Mouse (Mus musculus): Measurements from ENCODE around the gene Runx2. TPM values are rescaled to one million over a fixed set of nuclear protein-coding genes. Genes with fewer than 3 reads are reported as not detected.
A peak's percentile ranks its signal among the peaks of the same experiment; 100 is the strongest.

Runx2 gene
- polyA plus RNA-seq, 1 experiment from 2014 or later = 0.77 TPM

GRCm38 (mm10) chr17:44608907-44609306 is 205.7 kb downstream of the Runx2 start:
- ATAC-seq (ENCODE audit: insufficient number of reproducible peaks, low FRiP score) = no peak
- no peak overlapping the region for H3K9ac ChIP-seq
- WGBS = 21% methylated on average over 4 of the region's 4 CpGs

DNA sequence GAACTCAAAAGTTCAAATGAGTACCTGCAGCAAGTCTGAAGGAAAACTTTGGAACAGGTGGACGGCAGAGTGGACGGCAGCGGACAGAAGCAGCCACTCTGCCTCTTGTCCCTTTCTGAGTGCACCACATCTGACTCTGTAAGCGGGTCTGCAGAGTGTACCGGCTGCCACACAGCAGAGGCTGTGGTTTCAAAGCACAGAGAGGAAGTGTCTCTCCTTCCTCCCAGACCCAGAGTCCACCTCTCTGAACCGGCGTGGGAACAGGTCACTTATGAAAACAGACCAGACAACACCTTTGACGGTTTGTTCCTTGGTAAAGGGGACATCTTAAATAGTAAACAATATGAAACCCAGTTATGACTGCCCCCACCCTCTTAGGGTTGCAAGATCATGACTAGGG is 207.2 kb downstream of the Runx2 start:
- H3K27ac ChIP-seq (ENCODE audit: poor library complexity, severe bottlenecking) = no peak overlapping the region
- no peak overlapping the region for H3K4me2 ChIP-seq
- 78% methylated on average over 8 of the region's 8 CpGs for WGBS
- ATAC-seq (ENCODE audit: insufficient number of reproducible peaks, low FRiP score) = no peak
- H3K4me3 ChIP-seq = no peak overlapping the region
- H3K27me3 ChIP-seq (replicated peaks) = 0 out of 2 replicates have a peak, but pooled peaks cover 8% of the 10 kb centered on the region
- no peak overlapping the region for H3K9ac ChIP-seq
- H3K9me3 ChIP-seq (replicated peaks) = no peaks in the 10 kb centered on the region
- no peaks in the 10 kb centered on the region for H3K36me3 ChIP-seq
- H3K4me1 ChIP-seq (replicated peaks) = peaks cover 6% of the 10 kb centered on the region; the same call in 1 of the 2 replicates

More at GRCm38 (mm10) chr17:44608907-44609306, 205.7 kb downstream of the Runx2 start:
- peaks cover 6% of the 10 kb centered on the region; the same call in 1 of the 2 replicates for H3K4me1 ChIP-seq (replicated peaks)
- H3K9me3 ChIP-seq (replicated peaks) = no peaks in the 10 kb centered on the region
- H3K27me3 ChIP-seq (replicated peaks) = 0 out of 2 replicates have a peak, but pooled peaks cover 10% of the 10 kb centered on the region
- no peak overlapping the region for H3K27ac ChIP-seq (ENCODE audit: poor library complexity, severe bottlenecking)
- no peak overlapping the region for H3K4me3 ChIP-seq
- peak overlapping the region; percentile 13; the same call in 1 of the 2 replicates for H3K4me2 ChIP-seq
- no peaks in the 10 kb centered on the region for H3K36me3 ChIP-seq

DNA sequence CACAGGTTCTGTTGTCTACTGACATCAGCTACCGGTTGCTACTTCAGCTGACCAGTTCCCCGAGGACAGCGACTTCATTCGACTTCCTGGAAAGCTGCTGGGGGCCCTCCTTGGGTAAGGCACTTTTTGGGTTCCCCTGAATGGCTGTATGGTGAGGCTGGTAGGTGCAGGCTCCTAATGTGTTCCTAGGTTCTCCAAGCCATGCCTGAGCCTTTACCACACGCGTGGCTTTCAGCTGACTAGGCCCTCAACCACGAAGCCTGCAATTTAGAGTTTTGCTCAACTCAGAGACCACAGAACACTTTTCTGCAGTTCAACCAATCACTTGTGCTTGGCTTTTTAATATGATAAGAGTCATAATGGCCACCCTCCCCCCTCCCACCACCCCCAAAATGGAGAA is 208.4 kb downstream of the Runx2 start:
- Histone ChIP-seq H3K9ac (no peak overlapping the region), H3K9me3 (replicated peaks) (no peaks in the 10 kb centered on the region), H3K4me2 (no peak overlapping the region), H3K4me3 (no peak overlapping the region), H3K36me3 (no peaks in the 10 kb centered on the region), H3K4me1 (replicated peaks) (peaks cover 6% of the 10 kb centered on the region; the same call in 1 of the 2 replicates), H3K27me3 (replicated peaks) (0 out of 2 replicates have a peak, but pooled peaks cover 5% of the 10 kb centered on the region), H3K27ac (ENCODE audit: poor library complexity, severe bottlenecking) (no peak overlapping the region)
- WGBS = 79% methylated on average over 7 of the region's 7 CpGs
- no peak for ATAC-seq (ENCODE audit: insufficient number of reproducible peaks, low FRiP score)

DNA sequence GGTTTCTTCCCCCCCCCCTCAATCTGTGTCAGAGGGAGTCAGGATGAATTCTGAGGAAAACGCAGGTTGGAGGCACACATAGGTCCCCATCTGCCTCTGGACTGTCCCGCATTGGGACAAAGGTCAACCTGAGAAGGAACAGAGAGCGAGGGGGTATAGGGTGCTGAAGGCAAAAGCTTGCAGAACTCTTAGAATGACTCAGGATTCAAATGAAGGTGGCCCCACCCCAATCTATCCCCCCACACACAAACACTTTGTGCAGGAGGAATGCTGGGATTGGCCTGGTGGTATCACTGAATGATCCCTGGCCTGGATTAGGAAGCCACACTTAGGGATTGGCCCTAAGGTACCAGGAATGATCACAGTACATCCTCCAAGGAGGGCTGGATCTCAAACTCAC is 208.8 kb downstream of the Runx2 start:
- no peak for ATAC-seq (ENCODE audit: insufficient number of reproducible peaks, low FRiP score)
- 0 out of 2 replicates have a peak, but pooled peaks cover 5% of the 10 kb centered on the region for H3K27me3 ChIP-seq (replicated peaks)
- no peaks in the 10 kb centered on the region for H3K36me3 ChIP-seq
- H3K4me1 ChIP-seq (replicated peaks) = peaks cover 6% of the 10 kb centered on the region; the same call in 1 of the 2 replicates
- 85% methylated on average over 3 of the region's 3 CpGs for WGBS
- no peak overlapping the region for H3K4me2 ChIP-seq
- no peak overlapping the region for H3K27ac ChIP-seq (ENCODE audit: poor library complexity, severe bottlenecking)
- H3K9me3 ChIP-seq (replicated peaks) = no peaks in the 10 kb centered on the region
- H3K4me3 ChIP-seq = no peak overlapping the region
- no peak overlapping the region for H3K9ac ChIP-seq

GRCm38 (mm10) chr17:44603170-44603569 is 211.4 kb downstream of the Runx2 start:
- Histone ChIP-seq H3K4me3 (no peak overlapping the region), H3K36me3 (no peaks in the 10 kb centered on the region), H3K9me3 (replicated peaks) (no peaks in the 10 kb centered on the region), H3K4me2 (no peak overlapping the region), H3K4me1 (replicated peaks) (no peaks in the 10 kb centered on the region), H3K9ac (no peak overlapping the region), H3K27me3 (replicated peaks) (0 out of 2 replicates have a peak, but pooled peaks cover 2% of the 10 kb centered on the region), H3K27ac (ENCODE audit: poor library complexity, severe bottlenecking) (no peak overlapping the region)
- ATAC-seq (ENCODE audit: insufficient number of reproducible peaks, low FRiP score) = no peak
- 62% methylated on average over 4 of the region's 4 CpGs for WGBS

GRCm38 (mm10) chr17:44601317-44602021 is 213.1 kb downstream of the Runx2 start:
- no peak for ATAC-seq (ENCODE audit: insufficient number of reproducible peaks, low FRiP score)
- Histone ChIP-seq H3K36me3 (no peaks in the 10 kb centered on the region), H3K27me3 (replicated peaks) (0 out of 2 replicates have a peak, but pooled peaks cover 2% of the 10 kb centered on the region), H3K9me3 (replicated peaks) (no peaks in the 10 kb centered on the region), H3K27ac (ENCODE audit: poor library complexity, severe bottlenecking) (no peak overlapping the region), H3K4me1 (replicated peaks) (no peaks in the 10 kb centered on the region), H3K9ac (no peak overlapping the region), H3K4me3 (no peak overlapping the region), H3K4me2 (no peak overlapping the region)
- 69% methylated on average over 11 of the region's 11 CpGs for WGBS

DNA sequence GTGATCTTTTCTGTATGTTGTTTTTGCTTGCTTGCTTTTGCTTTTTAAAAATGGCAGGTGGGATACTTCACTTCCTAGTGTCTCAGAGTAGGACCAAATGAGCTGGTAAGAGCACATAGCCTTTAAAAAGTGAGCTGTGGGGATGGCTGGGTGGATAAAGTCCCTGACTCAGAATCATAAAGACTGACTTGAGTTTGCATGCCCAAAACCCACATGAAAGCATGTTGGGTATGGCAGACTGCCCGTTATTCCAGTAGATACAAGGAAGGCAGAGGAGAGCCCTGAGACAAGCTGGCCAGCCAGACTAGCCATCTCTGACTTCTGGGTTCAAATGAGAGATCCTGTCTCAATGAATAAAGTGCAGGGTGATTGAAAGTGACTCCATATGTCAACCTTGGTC is 214.7 kb downstream of the Runx2 start:
- ATAC-seq (ENCODE audit: insufficient number of reproducible peaks, low FRiP score) = no peak
- 68% methylated on average over 1 of the region's 1 CpGs for WGBS
- Histone ChIP-seq H3K4me2 (no peak overlapping the region), H3K9me3 (replicated peaks) (no peaks in the 10 kb centered on the region), H3K4me1 (replicated peaks) (no peaks in the 10 kb centered on the region), H3K27me3 (replicated peaks) (0 out of 2 replicates have a peak, but pooled peaks cover 2% of the 10 kb centered on the region), H3K9ac (no peak overlapping the region), H3K36me3 (no peaks in the 10 kb centered on the region), H3K4me3 (no peak overlapping the region), H3K27ac (ENCODE audit: poor library complexity, severe bottlenecking) (no peak overlapping the region)

GRCm38 (mm10) chr17:44599132-44599531 is 215.5 kb downstream of the Runx2 start:
- H3K27ac ChIP-seq (ENCODE audit: poor library complexity, severe bottlenecking) = no peak overlapping the region
- WGBS = 83% methylated on average over 2 of the region's 2 CpGs
- H3K4me3 ChIP-seq = no peak overlapping the region
- ATAC-seq (ENCODE audit: insufficient number of reproducible peaks, low FRiP score) = no peak
- H3K4me2 ChIP-seq = no peak overlapping the region
- H3K36me3 ChIP-seq = no peaks in the 10 kb centered on the region
- H3K4me1 ChIP-seq (replicated peaks) = no peaks in the 10 kb centered on the region
- 0 out of 2 replicates have a peak, but pooled peaks cover 2% of the 10 kb centered on the region for H3K27me3 ChIP-seq (replicated peaks)
- no peak overlapping the region for H3K9ac ChIP-seq
- H3K9me3 ChIP-seq (replicated peaks) = no peaks in the 10 kb centered on the region

GRCm38 (mm10) chr17:44597918-44598504 is 216.6 kb downstream of the Runx2 start:
- 67% methylated on average over 8 of the region's 8 CpGs for WGBS
- Histone ChIP-seq H3K9me3 (replicated peaks) (no peaks in the 10 kb centered on the region), H3K4me3 (no peak overlapping the region), H3K27ac (ENCODE audit: poor library complexity, severe bottlenecking) (no peak overlapping the region), H3K4me1 (replicated peaks) (no peaks in the 10 kb centered on the region), H3K36me3 (no peaks in the 10 kb centered on the region), H3K4me2 (no peak overlapping the region), H3K27me3 (replicated peaks) (no peaks in the 10 kb centered on the region), H3K9ac (no peak overlapping the region)
- no peak for ATAC-seq (ENCODE audit: insufficient number of reproducible peaks, low FRiP score)

DNA sequence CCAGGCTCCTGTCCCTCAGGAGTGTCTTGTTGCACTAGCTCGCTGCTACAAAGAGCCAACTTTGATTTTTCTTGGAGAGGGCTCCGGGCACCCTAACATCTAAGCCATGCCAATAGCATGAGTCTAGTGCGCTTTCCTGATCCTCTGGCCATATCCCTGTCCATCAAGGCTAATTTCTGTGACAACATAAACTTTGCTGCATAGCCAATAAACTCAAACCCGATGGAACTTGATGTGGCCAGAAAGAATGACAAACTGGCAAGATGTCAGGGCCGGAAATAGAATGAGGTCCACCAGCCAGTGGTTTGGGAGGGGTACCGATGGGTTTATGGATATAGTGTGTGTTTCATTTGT is 221.9 kb downstream of the Runx2 start:
- 87% methylated on average over 6 of the region's 6 CpGs for WGBS
- Histone ChIP-seq H3K4me1 (replicated peaks) (no peaks in the 10 kb centered on the region), H3K36me3 (no peaks in the 10 kb centered on the region), H3K9me3 (replicated peaks) (no peaks in the 10 kb centered on the region), H3K4me2 (no peak overlapping the region), H3K27ac (ENCODE audit: poor library complexity, severe bottlenecking) (no peak overlapping the region), H3K27me3 (replicated peaks) (no peaks in the 10 kb centered on the region), H3K9ac (no peak overlapping the region), H3K4me3 (no peak overlapping the region)
- no peak for ATAC-seq (ENCODE audit: insufficient number of reproducible peaks, low FRiP score)

GRCm38 (mm10) chr17:44592067-44592736 is 222.4 kb downstream of the Runx2 start:
- no peaks in the 10 kb centered on the region for H3K36me3 ChIP-seq
- no peak overlapping the region for H3K27ac ChIP-seq (ENCODE audit: poor library complexity, severe bottlenecking)
- no peaks in the 10 kb centered on the region for H3K9me3 ChIP-seq (replicated peaks)
- no peak overlapping the region for H3K4me3 ChIP-seq
- 76% methylated on average over 16 of the region's 16 CpGs for WGBS
- H3K9ac ChIP-seq = no peak overlapping the region
- no peaks in the 10 kb centered on the region for H3K27me3 ChIP-seq (replicated peaks)
- no peak for ATAC-seq (ENCODE audit: insufficient number of reproducible peaks, low FRiP score)
- H3K4me1 ChIP-seq (replicated peaks) = no peaks in the 10 kb centered on the region
- no peak overlapping the region for H3K4me2 ChIP-seq
